Mouse (Mus musculus) intestine, postnatal 0 days (tissue): ENCODE data around the gene Nf1. TPM values are rescaled to one million over a fixed set of nuclear protein-coding genes. Genes with fewer than 3 reads are reported as not detected.
A peak's percentile ranks its signal among the peaks of the same experiment; 100 is the strongest.

Experiments used
- ATAC-seq: fragments of 200-750 bp; cut with Nextera tagmentation; 2 replicates; pipeline ENCODE4 v1.8.0; 2017; ENCODE audit warnings: mild to moderate bottlenecking, moderate TSS enrichment, moderate library complexity
- H3K27ac ChIP-seq: fragments of 300-500 bp; sonication (generic); 2 replicates; pipeline ENCODE4 v1.5.1; 2014; ENCODE audit warnings: mild to moderate bottlenecking, low read depth, low read length, moderate library complexity
- H3K27me3 ChIP-seq: fragments of 300-500 bp; sonication (generic); replicated peaks from 2 replicates; pipeline ENCODE4 v1.6.1; 2014; ENCODE audit warnings: low read length, mixed read lengths; ENCODE audit not compliant: control insufficient read depth, insufficient read depth
- H3K36me3 ChIP-seq: fragments of 300-500 bp; sonication (generic); 2 replicates; pipeline ENCODE4 v1.6.1; 2014; ENCODE audit warnings: mild to moderate bottlenecking, moderate library complexity; ENCODE audit not compliant: control insufficient read depth, insufficient read depth
- H3K4me1 ChIP-seq: fragments of 300-500 bp; sonication (generic); replicated peaks from 2 replicates; pipeline ENCODE4 v1.6.1; 2014; ENCODE audit warnings: antibody characterized with exemption, low read length, mixed read lengths; ENCODE audit not compliant: control insufficient read depth, insufficient read depth
- H3K4me2 ChIP-seq: fragments of 300-500 bp; sonication (generic); replicated peaks from 2 replicates; pipeline ENCODE4 v1.6.1; 2014; ENCODE audit warnings: low read depth, mild to moderate bottlenecking, moderate library complexity
- H3K4me3 ChIP-seq: fragments of 300-500 bp; sonication (generic); 2 replicates; pipeline ENCODE4 v1.5.1; 2014; ENCODE audit warnings: low read depth, low read length
- H3K9ac ChIP-seq: fragments of 300-500 bp; sonication (generic); 2 replicates; pipeline ENCODE4 v1.6.1; 2014; ENCODE audit warnings: mild to moderate bottlenecking, low read depth, low read length
- H3K9me3 ChIP-seq: fragments of 300-500 bp; sonication (generic); 2 replicates; pipeline ENCODE4 v1.6.1; 2016; ENCODE audit warnings: mixed run types; ENCODE audit not compliant: control insufficient read depth
- CTCF ChIP-seq: sonication (generic); IDR thresholded peaks from 2 replicates; pipeline ENCODE4 v1.5.1; 2016; ENCODE audit warnings: low read depth, mild to moderate bottlenecking, control low read depth, antibody characterized with exemption, moderate library complexity
- WGBS: fragments of 180-500 bp; shearing (Covaris S2); extraction: QIAGEN DNeasy Blood & Tissue Kit; methylation state at CpG from one replicate; pipeline ENCODE4 v1.1.7; 2014; 5-methylcytosine and 5-hydroxymethylcytosine counted together
- polyA plus RNA-seq: library from polyadenylated mRNA; unstranded; fragments of >200 nt; fragmentation: Nextera tagmentation; extraction: Ambion mirVana; gene quantifications from 2 replicates; pipeline ENCODE4 v1.2.1, GENCODE M21; 2015

The Nf1 gene
- polyA plus RNA-seq, 1 experiment from 2014 or later, result 6.3 TPM

GRCm38 (mm10) chr11:79336722-79337267, 2.7 kb upstream of the Nf1 start:
- H3K4me1 ChIP-seq, result no peaks in the 10 kb centered on the region
- no peak overlapping the region for H3K4me3 ChIP-seq
- ATAC-seq, result no peak
- WGBS, result 96% methylated on average over 5 of the region's 5 CpGs
- peak; percentile 53 for TF ChIP-seq CTCF
- H3K9ac ChIP-seq, result no peak overlapping the region
- H3K4me2 ChIP-seq, result no peak overlapping the region
- H3K36me3 ChIP-seq, result no peaks in the 10 kb centered on the region
- H3K27ac ChIP-seq, result no peak overlapping the region
- no peaks in the 10 kb centered on the region for H3K27me3 ChIP-seq
- H3K9me3 ChIP-seq, result no peaks in the 10 kb centered on the region

- no peaks in the 10 kb centered on the region for H3K27me3 ChIP-seq
- H3K4me2 ChIP-seq, result peak overlapping the region; percentile 76
- TF ChIP-seq CTCF, result no peak
- H3K27ac ChIP-seq, result peak overlapping the region; percentile 91; the same call in 1 of the 2 replicates
- H3K9ac ChIP-seq, result peak overlapping the region; percentile 98
- no peaks in the 10 kb centered on the region for H3K4me1 ChIP-seq
- ATAC-seq, result no peak
- H3K36me3 ChIP-seq, result no peaks in the 10 kb centered on the region
- 58% methylated on average over 4 of the region's 4 CpGs for WGBS
- peak overlapping the region; percentile 96 for H3K4me3 ChIP-seq
- no peaks in the 10 kb centered on the region for H3K9me3 ChIP-seq
These were observed 872 bp upstream of the Nf1 start for GRCm38 (mm10) chr11:79338621-79339020.

- TF ChIP-seq CTCF, result no peak
- Histone ChIP-seq H3K4me3 (peak overlapping the region; percentile 96), H3K4me2 (peak overlapping the region; percentile 76), H3K4me1 (no peaks in the 10 kb centered on the region), H3K9me3 (no peaks in the 10 kb centered on the region), H3K9ac (peak overlapping the region; percentile 98), H3K36me3 (no peaks in the 10 kb centered on the region), H3K27ac (peak overlapping the region; percentile 91), H3K27me3 (no peaks in the 10 kb centered on the region)
- WGBS, result 2% methylated on average over 37 of the region's 63 CpGs
- peak; percentile 54 for ATAC-seq
These were observed 602 bp downstream of the Nf1 start for GRCm38 (mm10) chr11:79339808-79340781.

- ATAC-seq, result no peak
- 56% methylated on average over 3 of the region's 3 CpGs for WGBS
- Histone ChIP-seq H3K9ac (no peak overlapping the region), H3K27me3 (no peaks in the 10 kb centered on the region), H3K4me3 (no peak overlapping the region), H3K27ac (no peak overlapping the region), H3K4me1 (no peaks in the 10 kb centered on the region), H3K4me2 (no peak overlapping the region), H3K9me3 (no peaks in the 10 kb centered on the region), H3K36me3 (no peaks in the 10 kb centered on the region)
- no peak for TF ChIP-seq CTCF
These were observed 17.5 kb downstream of the Nf1 start for GRCm38 (mm10) chr11:79356995-79357394.

GRCm38 (mm10) chr11:79357397-79357796, 17.9 kb downstream of the Nf1 start:
- Histone ChIP-seq H3K27ac (no peak overlapping the region), H3K9ac (no peak overlapping the region), H3K4me3 (no peak overlapping the region), H3K4me1 (no peaks in the 10 kb centered on the region), H3K9me3 (no peaks in the 10 kb centered on the region), H3K4me2 (no peak overlapping the region), H3K27me3 (no peaks in the 10 kb centered on the region), H3K36me3 (no peaks in the 10 kb centered on the region)
- ATAC-seq, result no peak
- TF ChIP-seq CTCF, result no peak
- 95% methylated on average over 1 of the region's 1 CpGs for WGBS

GRCm38 (mm10) chr11:79364956-79365355, 25.5 kb downstream of the Nf1 start:
- H3K9ac ChIP-seq, result no peak overlapping the region
- no peaks in the 10 kb centered on the region for H3K27me3 ChIP-seq
- ATAC-seq, result no peak
- H3K4me1 ChIP-seq, result no peaks in the 10 kb centered on the region
- no peak overlapping the region for H3K4me3 ChIP-seq
- WGBS, result 88% methylated on average over 3 of the region's 3 CpGs
- H3K9me3 ChIP-seq, result no peaks in the 10 kb centered on the region
- no peak overlapping the region for H3K4me2 ChIP-seq
- no peak overlapping the region for H3K27ac ChIP-seq
- TF ChIP-seq CTCF, result no peak
- H3K36me3 ChIP-seq, result no peaks in the 10 kb centered on the region
